Mouse (Mus musculus) intestine, embryonic 16.5 days (tissue): ENCODE results near the gene Tm9sf1. TPM values are rescaled to one million over a fixed set of nuclear protein-coding genes. Genes with fewer than 3 reads are reported as not detected.

Source experiments
- ATAC-seq: fragments of 200-750 bp; cut with Nextera tagmentation; 2 replicates; pipeline ENCODE4 v1.8.0; 2017; ENCODE audit warnings: moderate TSS enrichment, moderate library complexity
- H3K27ac ChIP-seq: fragments of 300-500 bp; sonication (generic); 2 replicates; pipeline ENCODE4 v1.5.1; 2014; ENCODE audit warnings: mild to moderate bottlenecking, low read length
- H3K27me3 ChIP-seq: fragments of 300-500 bp; sonication (generic); replicated peaks from 2 replicates; pipeline ENCODE4 v1.6.1; 2014; ENCODE audit warnings: low read length, control low read depth, mixed read lengths; ENCODE audit not compliant: control insufficient read depth, insufficient read depth
- H3K36me3 ChIP-seq: fragments of 300-500 bp; sonication (generic); 2 replicates; pipeline ENCODE4 v1.6.1; 2014; ENCODE audit warnings: low read length, control low read depth; ENCODE audit not compliant: control insufficient read depth, insufficient read depth
- H3K4me1 ChIP-seq: fragments of 300-500 bp; sonication (generic); 2 replicates; pipeline ENCODE4 v1.6.1; 2014; ENCODE audit warnings: low read length, control low read depth, mixed read lengths; ENCODE audit not compliant: control insufficient read depth, insufficient read depth
- H3K4me2 ChIP-seq: fragments of 300-500 bp; sonication (generic); 2 replicates; pipeline ENCODE4 v1.6.1; 2014; ENCODE audit warnings: low read depth, low read length, control low read depth
- H3K4me3 ChIP-seq: fragments of 300-500 bp; sonication (generic); 2 replicates; pipeline ENCODE4 v1.5.1; 2014; ENCODE audit warnings: mild to moderate bottlenecking, low read length
- H3K9ac ChIP-seq: fragments of 300-500 bp; sonication (generic); 2 replicates; pipeline ENCODE4 v1.6.1; 2014; ENCODE audit warnings: low read depth, low read length
- H3K9me3 ChIP-seq: fragments of 300-500 bp; sonication (generic); 2 replicates; pipeline ENCODE4 v1.6.1; 2016; ENCODE audit warnings: low read length, control low read depth; ENCODE audit not compliant: control insufficient read depth
- WGBS: fragments of 180-500 bp; shearing (Covaris S2); extraction: QIAGEN DNeasy Blood & Tissue Kit; methylation state at CpG from one replicate; pipeline ENCODE4 v1.1.7; 2014; 5-methylcytosine and 5-hydroxymethylcytosine counted together
- polyA plus RNA-seq: library from polyadenylated mRNA; unstranded; fragments of >200 nt; fragmentation: Nextera tagmentation; extraction: Ambion mirVana; gene quantifications from 2 replicates; pipeline ENCODE4 v1.2.1, GENCODE M21; 2015

Gene Tm9sf1
- polyA plus RNA-seq = 131 and 133 TPM in 2 replicates

- Histone ChIP-seq H3K9ac (peak within 1 kb of the TSS; percentile 94), H3K27ac (peak within 1 kb of the TSS; percentile 97), H3K27me3 (no peaks in the 10 kb centered on the region), H3K4me2 (peak within 1 kb of the TSS; percentile 91), H3K4me1 (peaks cover 26% of the 10 kb centered on the region), H3K9me3 (no peaks in the 10 kb centered on the region), H3K36me3 (peaks cover 14% of the 10 kb centered on the region), H3K4me3 (peak within 1 kb of the TSS; percentile 99)
- peak; percentile 90 for ATAC-seq
- WGBS = under 1% methylated on average over 89 of the region's 89 CpGs
These were observed at the start of gene Tm9sf1 for GRCm38 (mm10) chr14:55643060-55643907. Gene Tm9sf1 (minus strand): TSS chr14:55643806.

- H3K27ac ChIP-seq = no peak overlapping the region
- no peaks in the 10 kb centered on the region for H3K9me3 ChIP-seq
- no peaks in the 10 kb centered on the region for H3K27me3 ChIP-seq
- no peak overlapping the region for H3K9ac ChIP-seq
- no peak for ATAC-seq
- H3K4me3 ChIP-seq = no peak overlapping the region
- H3K36me3 ChIP-seq = no peaks in the 10 kb centered on the region
- no peak overlapping the region for H3K4me2 ChIP-seq
- 69% methylated on average over 10 of the region's 10 CpGs for WGBS
- H3K4me1 ChIP-seq = no peaks in the 10 kb centered on the region
These were observed 45.8 kb upstream of the Tm9sf1 start for GRCm38 (mm10) chr14:55689433-55689832.

- H3K9me3 ChIP-seq = no peaks in the 10 kb centered on the region
- H3K36me3 ChIP-seq = peaks cover 16% of the 10 kb centered on the region
- H3K4me2 ChIP-seq = peak overlapping the region; percentile 42
- WGBS = 11% methylated on average over 3 of the region's 3 CpGs
- peaks cover 5% of the 10 kb centered on the region; the same call in 1 of the 2 replicates for H3K4me1 ChIP-seq
- H3K27ac ChIP-seq = no peak overlapping the region
- peak overlapping the region; percentile 82 for H3K9ac ChIP-seq
- H3K27me3 ChIP-seq = no peaks in the 10 kb centered on the region
- ATAC-seq = peak; percentile 16
- H3K4me3 ChIP-seq = peak overlapping the region; percentile 81
These were observed 38.5 kb upstream of the Tm9sf1 start for GRCm38 (mm10) chr14:55682118-55682493.

GRCm38 (mm10) chr14:55681160-55682117, 37.8 kb upstream of the Tm9sf1 start, which contains the start of gene Tinf2:
Gene Tinf2 (minus strand): TSS chr14:55681820.
- Histone ChIP-seq H3K9ac (peak within 1 kb of the TSS; percentile 82), H3K4me3 (peak within 1 kb of the TSS; percentile 81), H3K4me2 (peak within 1 kb of the TSS; percentile 82), H3K27me3 (no peaks in the 10 kb centered on the region), H3K36me3 (peaks cover 16% of the 10 kb centered on the region), H3K9me3 (no peaks in the 10 kb centered on the region), H3K4me1 (peaks cover 5% of the 10 kb centered on the region; the same call in 1 of the 2 replicates), H3K27ac (peak within 1 kb of the TSS; percentile 91)
- under 1% methylated on average over 66 of the region's 66 CpGs for WGBS
- peak; percentile 98 for ATAC-seq

GRCm38 (mm10) chr14:55677615-55678014, 34.0 kb upstream of the Tm9sf1 start:
- H3K9me3 ChIP-seq = no peaks in the 10 kb centered on the region
- no peak for ATAC-seq
- no peak overlapping the region for H3K27ac ChIP-seq
- peaks cover 16% of the 10 kb centered on the region for H3K36me3 ChIP-seq
- no peak overlapping the region for H3K4me3 ChIP-seq
- WGBS = 84% methylated on average over 4 of the region's 4 CpGs
- H3K27me3 ChIP-seq = no peaks in the 10 kb centered on the region
- no peak overlapping the region for H3K4me2 ChIP-seq
- H3K9ac ChIP-seq = no peak overlapping the region
- H3K4me1 ChIP-seq = peaks cover 9% of the 10 kb centered on the region

GRCm38 (mm10) chr14:55672741-55673060, 29.1 kb upstream of the Tm9sf1 start:
- peak overlapping the region; percentile 79 for H3K27ac ChIP-seq

GRCm38 (mm10) chr14:55671833-55672740, 28.5 kb upstream of the Tm9sf1 start, which contains the start of the genes Gmpr2 and Nedd8:
Gene Gmpr2 (plus strand): TSS chr14:55671941.
Gene Nedd8 (minus strand): TSS chr14:55672124.
- no peaks in the 10 kb centered on the region for H3K9me3 ChIP-seq
- H3K27ac ChIP-seq = peak within 1 kb of the TSS; percentile 89
- peak within 1 kb of the TSS; percentile 88 for H3K4me2 ChIP-seq
- ATAC-seq = peak; percentile 99
- H3K9ac ChIP-seq = peak within 1 kb of the TSS; percentile 89
- H3K4me3 ChIP-seq = peak within 1 kb of the TSS; percentile 73
- H3K36me3 ChIP-seq = no peaks in the 10 kb centered on the region; the same call in 1 of the 2 replicates
- peaks cover 14% of the 10 kb centered on the region for H3K4me1 ChIP-seq
- H3K27me3 ChIP-seq = no peaks in the 10 kb centered on the region
- WGBS = under 1% methylated on average over 38 of the region's 38 CpGs

More at GRCm38 (mm10) chr14:55672741-55673060, 29.1 kb upstream of the Tm9sf1 start:
- Histone ChIP-seq H3K9me3 (no peaks in the 10 kb centered on the region), H3K4me3 (peak overlapping the region; percentile 73), H3K4me1 (peaks cover 14% of the 10 kb centered on the region), H3K9ac (peak overlapping the region; percentile 68), H3K36me3 (no peaks in the 10 kb centered on the region; the same call in 1 of the 2 replicates), H3K27me3 (no peaks in the 10 kb centered on the region), H3K4me2 (peak overlapping the region; percentile 77)
- ATAC-seq = no peak
- WGBS = 75% methylated on average over 7 of the region's 7 CpGs

GRCm38 (mm10) chr14:55671486-55671832, 27.9 kb upstream of the Tm9sf1 start:
- Histone ChIP-seq H3K27ac (peak overlapping the region; percentile 89), H3K4me3 (peak overlapping the region; percentile 73), H3K9me3 (no peaks in the 10 kb centered on the region), H3K4me1 (peaks cover 14% of the 10 kb centered on the region), H3K4me2 (peak overlapping the region; percentile 88), H3K36me3 (no peaks in the 10 kb centered on the region), H3K9ac (peak overlapping the region; percentile 89), H3K27me3 (no peaks in the 10 kb centered on the region)
- WGBS = 0% methylated on average over 12 of the region's 12 CpGs
- ATAC-seq = peak; percentile 58
